Mouse (Mus musculus) natural killer cell, adult 2 months (primary cell): ENCODE results near the gene Foxf1.

Experiments used
- DNase-seq, 2 experiments: peaks; one replicate each; pipeline ENCODE4 v3.0.0; 2022; ENCODE audit warnings: low spot score in 2 of 2

The Foxf1 gene

GRCm38 (mm10) chr8:121129265-121129940 is 45.2 kb downstream of the Foxf1 start:
- no peak for DNase-seq

GRCm38 (mm10) chr8:121130522-121130921 is 46.3 kb downstream of the Foxf1 start:
- DNase-seq = no peak

- DNase-seq = no peak
These were observed 48.9 kb downstream of the Foxf1 start for GRCm38 (mm10) chr8:121132961-121133513.

GRCm38 (mm10) chr8:121134102-121134501 is 49.9 kb downstream of the Foxf1 start:
- DNase-seq = no peak

- no peak for DNase-seq
These were observed 50.3 kb downstream of the Foxf1 start for GRCm38 (mm10) chr8:121134512-121134911.

GRCm38 (mm10) chr8:121136856-121137255 is 52.7 kb downstream of the Foxf1 start:
- no peak for DNase-seq
